Mouse (Mus musculus) MEL (cell line): Measurements from ENCODE around the gene Ctdnep1. TPM values are rescaled to one million over a fixed set of nuclear protein-coding genes. Genes with fewer than 3 reads are reported as not detected.

ENCODE experiments used
- DNase-seq: peaks from one replicate; pipeline ENCODE4 v3.0.0; 2011; ENCODE audit warnings: low read depth, low spot score
- H3K27ac ChIP-seq: 2 replicates; pipeline ENCODE4 v1.5.1; 2012; ENCODE audit warnings: low read depth, mild to moderate bottlenecking, control low read depth, low read length, moderate library complexity; ENCODE audit not compliant: control insufficient read depth
- H3K27me3 ChIP-seq, 2 experiments: fragments of 150-350 bp in 1 of 2; sonication (generic) in 1 of 2; 2 replicates each; pipeline ENCODE4 v1.6.1; 2012; ENCODE audit warnings: low read length in 2 of 2, mild to moderate bottlenecking in 2 of 2, improper control_type of control experiment in 1 of 2, moderate library complexity in 1 of 2; ENCODE audit not compliant: insufficient read depth in 2 of 2, control insufficient read depth in 1 of 2
- H3K36me3 ChIP-seq, 2 experiments: 2 replicates each; pipeline ENCODE4 v1.6.1; 2012 to 2014; ENCODE audit warnings: low read length in 2 of 2, improper control_type of control experiment in 1 of 2, inconsistent platforms in 1 of 2, mild to moderate bottlenecking in 1 of 2; ENCODE audit not compliant: insufficient read depth in 2 of 2, control insufficient read depth in 1 of 2
- H3K4me1 ChIP-seq, 2 experiments: fragments of 150-350 bp in 1 of 2; sonication (generic) in 1 of 2; 2 replicates each; pipeline ENCODE4 v1.6.1; 2012; ENCODE audit warnings: low read length in 2 of 2, improper control_type of control experiment in 1 of 2, mild to moderate bottlenecking in 1 of 2; ENCODE audit not compliant: insufficient read depth in 2 of 2, control insufficient read depth in 1 of 2
- H3K4me3 ChIP-seq, 2 experiments: fragments of 150-350 bp in 1 of 2; sonication (generic) in 1 of 2; 2 replicates each; pipeline ENCODE4 v1.5.1; 2012; ENCODE audit warnings: low read depth in 2 of 2, low read length in 2 of 2, mild to moderate bottlenecking in 2 of 2, moderate library complexity in 2 of 2, control low read depth in 1 of 2, improper control_type of control experiment in 1 of 2; ENCODE audit not compliant: control insufficient read depth in 1 of 2, insufficient read depth in 1 of 2
- H3K79me2 ChIP-seq: 2 replicates; pipeline ENCODE4 v1.6.1; 2012; ENCODE audit warnings: mild to moderate bottlenecking, low read length, moderate library complexity; ENCODE audit not compliant: control insufficient read depth, poor library complexity, insufficient read depth
- H3K9ac ChIP-seq: 2 replicates; pipeline ENCODE4 v1.6.1; 2012; ENCODE audit warnings: low read depth, mild to moderate bottlenecking, control low read depth, low read length, moderate library complexity; ENCODE audit not compliant: control insufficient read depth, poor library complexity, severe bottlenecking
- H3K9me3 ChIP-seq: fragments of 150-350 bp; sonication (generic); replicated peaks from 2 replicates; pipeline ENCODE4 v1.6.1; 2012; ENCODE audit warnings: mild to moderate bottlenecking, low read length, improper control_type of control experiment, moderate library complexity; ENCODE audit not compliant: insufficient read depth
- BHLHE40 ChIP-seq: IDR thresholded peaks from 2 replicates; pipeline ENCODE4 v1.6.1; 2012; ENCODE audit warnings: low read depth, mild to moderate bottlenecking, inconsistent platforms, low read length, improper control_type of control experiment, borderline replicate concordance
- ELF1 ChIP-seq: IDR thresholded peaks from 2 replicates; pipeline ENCODE4 v1.6.1; 2014; ENCODE audit warnings: low read depth, mild to moderate bottlenecking, inconsistent platforms, low read length, improper control_type of control experiment, moderate library complexity
- EP300 ChIP-seq, 2 experiments: IDR thresholded peaks; 2 replicates each; pipeline ENCODE4 v1.6.1; 2011; ENCODE audit warnings: improper control_type of control experiment in 2 of 2, low read length in 2 of 2, low read depth in 1 of 2, mild to moderate bottlenecking in 1 of 2
- JUND ChIP-seq: IDR thresholded peaks from 2 replicates; pipeline ENCODE4 v1.6.1; 2011; ENCODE audit warnings: low read depth, mild to moderate bottlenecking, improper control_type of control experiment, low read length
- KAT2A ChIP-seq: conservative IDR thresholded peaks from 2 replicates; pipeline ENCODE4 v1.6.1; 2012; ENCODE audit warnings: low read depth, low read length, improper control_type of control experiment, inconsistent platforms
- MAFK ChIP-seq: IDR thresholded peaks from 2 replicates; pipeline ENCODE4 v1.6.1; 2011; ENCODE audit warnings: low read depth, mild to moderate bottlenecking, low read length, improper control_type of control experiment, borderline replicate concordance
- MAZ ChIP-seq: IDR thresholded peaks from 2 replicates; pipeline ENCODE4 v1.6.1; 2012; ENCODE audit warnings: low read depth, mild to moderate bottlenecking, inconsistent platforms, low read length, improper control_type of control experiment
- MXI1 ChIP-seq: IDR thresholded peaks from 2 replicates; pipeline ENCODE4 v1.6.1; 2011; ENCODE audit warnings: mild to moderate bottlenecking, low read depth, low read length, improper control_type of control experiment
- NRF1 ChIP-seq: IDR thresholded peaks from 2 replicates; pipeline ENCODE4 v1.6.1; 2014; ENCODE audit warnings: low read depth, mild to moderate bottlenecking, inconsistent platforms, low read length, improper control_type of control experiment, moderate library complexity; ENCODE audit not compliant: poor library complexity, insufficient read depth, severe bottlenecking
- POLR2A ChIP-seq, 2 experiments: IDR thresholded peaks; 2 replicates each; pipeline ENCODE4 v1.6.1; 2011 to 2012; ENCODE audit warnings: low read length in 2 of 2, mild to moderate bottlenecking in 2 of 2, control low read depth in 1 of 2, improper control_type of control experiment in 1 of 2, low read depth in 1 of 2, moderate library complexity in 1 of 2; ENCODE audit not compliant: control insufficient read depth in 1 of 2, insufficient read depth in 1 of 2, poor library complexity in 1 of 2
- POLR2AphosphoS5 ChIP-seq: IDR thresholded peaks from 2 replicates; pipeline ENCODE4 v1.6.1; 2012; ENCODE audit warnings: low read depth, borderline replicate concordance, mild to moderate bottlenecking, inconsistent platforms, low read length, moderate library complexity, mixed read lengths
- SIN3A ChIP-seq: IDR thresholded peaks from 2 replicates; pipeline ENCODE4 v1.6.1; 2012; ENCODE audit warnings: low read length, improper control_type of control experiment, inconsistent platforms
- SMC3 ChIP-seq: IDR thresholded peaks from 2 replicates; pipeline ENCODE4 v1.6.1; 2011; ENCODE audit warnings: low read depth, low read length, improper control_type of control experiment
- TBP ChIP-seq: IDR thresholded peaks from 2 replicates; pipeline ENCODE4 v1.8.0; 2011; ENCODE audit warnings: low read depth, low read length, improper control_type of control experiment
- TCF12 ChIP-seq: IDR thresholded peaks from 2 replicates; pipeline ENCODE4 v1.6.1; 2014; ENCODE audit warnings: low read depth, mild to moderate bottlenecking, inconsistent platforms, low read length, improper control_type of control experiment, moderate library complexity
- UBTF ChIP-seq: IDR thresholded peaks from 2 replicates; pipeline ENCODE4 v1.6.1; 2012; ENCODE audit warnings: low read depth, mild to moderate bottlenecking, inconsistent platforms, low read length, improper control_type of control experiment, moderate library complexity, borderline replicate concordance; ENCODE audit not compliant: insufficient read depth
- USF2 ChIP-seq, 2 experiments: IDR thresholded peaks; 2 replicates each; pipeline ENCODE4 v1.6.1; 2011 to 2012; ENCODE audit warnings: improper control_type of control experiment in 2 of 2, low read length in 2 of 2, borderline replicate concordance in 1 of 2, inconsistent platforms in 1 of 2, low read depth in 1 of 2, mild to moderate bottlenecking in 1 of 2; ENCODE audit not compliant: insufficient read depth in 1 of 2
- ZC3H11A ChIP-seq: IDR thresholded peaks from 2 replicates; pipeline ENCODE4 v1.6.1; 2012; ENCODE audit warnings: low read depth, mild to moderate bottlenecking, inconsistent platforms, low read length, improper control_type of control experiment
- ZKSCAN1 ChIP-seq: IDR thresholded peaks from 2 replicates; pipeline ENCODE4 v1.6.1; 2012; ENCODE audit warnings: low read depth, mild to moderate bottlenecking, inconsistent platforms, low read length, improper control_type of control experiment, moderate library complexity
- ZMIZ1 ChIP-seq: IDR thresholded peaks from 2 replicates; pipeline ENCODE4 v1.6.1; 2012; ENCODE audit warnings: low read depth, mild to moderate bottlenecking, inconsistent platforms, low read length, improper control_type of control experiment, moderate library complexity
- polyA plus RNA-seq, 2 experiments: library from polyadenylated mRNA; stranded (reverse) in 1 of 2; unstranded in 1 of 2; fragments of >175 nt in 1 of 2; fragments of >200 nt in 1 of 2; gene quantifications; 2 replicates each; pipeline versions ENCODE4 v1.2.1 to v1.2.4; 2012; ENCODE audit warnings: low replicate concordance in 2 of 2, low read depth in 1 of 2; ENCODE audit not compliant: insufficient read length in 2 of 2, insufficient read depth in 1 of 2, missing spikeins in 1 of 2
- total RNA-seq: library from RNA; depleted of rRNA; stranded (reverse); fragments of 300-350 nt; gene quantifications from 2 replicates; pipeline ENCODE4 v1.2.3, GENCODE M21; 2012

Gene Ctdnep1
- total and polyA plus RNA-seq, 3 experiments: 47.3 to 133 TPM; not detected in 1

GRCm38 (mm10) chr11:69974907-69975306 is 6.0 kb upstream of the Ctdnep1 start:
- Histone ChIP-seq H3K9me3 (no peaks in the 10 kb centered on the region), H3K27ac (no peak overlapping the region), H3K9ac (no peak overlapping the region), H3K79me2 (peaks cover 14% of the 10 kb centered on the region), H3K36me3 (peaks cover 9 to 25% of the 10 kb centered on the region in 2 experiments), H3K27me3 (no peaks in the 10 kb centered on the region), H3K4me3 (no peak overlapping the region), H3K4me1 (peaks cover 3 to 4% of the 10 kb centered on the region in 2 experiments; a peak in 2 of 4 replicates)
- no peak for DNase-seq
- TF ChIP-seq JUND: no peak
- no peak for TF ChIP-seq POLR2A (IDR thresholded peaks at IDR 0.05; ENCODE audit: control insufficient read depth in 1 of 2, insufficient read depth in 1 of 2, low read depth in 1 of 2, low read length in 2 of 2, poor library complexity in 1 of 2)

- Histone ChIP-seq H3K79me2 (peaks cover 20% of the 10 kb centered on the region), H3K4me1 (peaks cover 3 to 4% of the 10 kb centered on the region in 2 experiments; a peak in 2 of 4 replicates), H3K36me3 (peaks cover 9 to 22% of the 10 kb centered on the region in 2 experiments), H3K4me3 (no peak overlapping the region), H3K27me3 (no peaks in the 10 kb centered on the region), H3K9ac (no peak overlapping the region), H3K27ac (no peak overlapping the region), H3K9me3 (no peaks in the 10 kb centered on the region)
- TF ChIP-seq TBP (no peak), MXI1 (no peak), JUND (no peak), MAFK (no peak), ELF1 (no peak), UBTF (no peak), SMC3 (no peak), ZMIZ1 (no peak), USF2 (IDR thresholded peaks at IDR 0.05; ENCODE audit: borderline replicate concordance in 1 of 2, insufficient read depth in 1 of 2, low read depth in 1 of 2, low read length in 2 of 2) (no peak), ZKSCAN1 (no peak), SIN3A (no peak), MAZ (no peak), BHLHE40 (no peak), EP300 (IDR thresholded peaks at IDR 0.05; ENCODE audit: low read depth in 1 of 2, low read length in 2 of 2) (no peak), TCF12 (no peak), KAT2A (no peak), NRF1 (no peak), ZC3H11A (no peak), POLR2AphosphoS5 (no peak)
- no peak for DNase-seq
Observed at GRCm38 (mm10) chr11:69976271-69976670, 4.7 kb upstream of the Ctdnep1 start.
